Mouse (Mus musculus) heart, embryonic 14.5 days (tissue): ENCODE measurements around the gene Myo1b. TPM values are rescaled to one million over a fixed set of nuclear protein-coding genes. Genes with fewer than 3 reads are reported as not detected.

ENCODE experiments used
- ATAC-seq: fragments of 200-750 bp; cut with Nextera tagmentation; 2 replicates; pipeline ENCODE4 v1.8.0; 2017; ENCODE audit warnings: low read depth, moderate TSS enrichment; ENCODE audit not compliant: insufficient number of reproducible peaks, insufficient read depth, low FRiP score
- H3K27ac ChIP-seq, 2 experiments: fragments of 200-500 bp in 1 of 2; fragments of 300-500 bp in 1 of 2; sonication (generic) in 1 of 2; replicated peaks in 1 of 2; 2 replicates each; pipeline ENCODE4 v1.5.1; 2012 to 2014; ENCODE audit warnings: low read depth in 2 of 2, low read length in 2 of 2, control low read depth in 1 of 2, mild to moderate bottlenecking in 1 of 2, mixed read lengths in 1 of 2; ENCODE audit not compliant: control insufficient read depth in 1 of 2, insufficient read depth in 1 of 2
- H3K27me3 ChIP-seq: fragments of 300-500 bp; sonication (generic); 2 replicates; pipeline ENCODE4 v1.6.1; 2014; ENCODE audit warnings: mild to moderate bottlenecking, low read length, control low read depth; ENCODE audit not compliant: control insufficient read depth, insufficient read depth
- H3K36me3 ChIP-seq: fragments of 300-500 bp; sonication (generic); 2 replicates; pipeline ENCODE4 v1.6.1; 2014; ENCODE audit warnings: mild to moderate bottlenecking, control low read depth, low read length, mixed read lengths; ENCODE audit not compliant: control insufficient read depth, insufficient read depth
- H3K4me1 ChIP-seq, 2 experiments: fragments of 200-500 bp in 1 of 2; fragments of 300-500 bp in 1 of 2; sonication (generic) in 1 of 2; 2 replicates each; pipeline ENCODE4 v1.6.1; 2012 to 2014; ENCODE audit warnings: low read length in 2 of 2, control low read depth in 1 of 2, mixed read lengths in 1 of 2; ENCODE audit not compliant: control insufficient read depth in 2 of 2, insufficient read depth in 2 of 2
- H3K4me2 ChIP-seq: fragments of 300-500 bp; sonication (generic); 2 replicates; pipeline ENCODE4 v1.6.1; 2014; ENCODE audit warnings: mild to moderate bottlenecking, low read length
- H3K4me3 ChIP-seq, 2 experiments: fragments of 200-500 bp in 1 of 2; fragments of 300-500 bp in 1 of 2; sonication (generic) in 1 of 2; 2 replicates each; pipeline ENCODE4 v1.5.1; 2012 to 2014; ENCODE audit warnings: low read length in 2 of 2, mild to moderate bottlenecking in 2 of 2, control low read depth in 1 of 2, low read depth in 1 of 2, moderate library complexity in 1 of 2; ENCODE audit not compliant: control insufficient read depth in 1 of 2, insufficient read depth in 1 of 2
- H3K9ac ChIP-seq: fragments of 300-500 bp; sonication (generic); 2 replicates; pipeline ENCODE4 v1.6.1; 2014; ENCODE audit warnings: mild to moderate bottlenecking, low read length
- H3K9me3 ChIP-seq: fragments of 300-500 bp; sonication (generic); 2 replicates; pipeline ENCODE4 v1.6.1; 2016; ENCODE audit warnings: low read length, control low read depth; ENCODE audit not compliant: control insufficient read depth
- WGBS: fragments of 180-500 bp; shearing (Covaris S2); extraction: QIAGEN DNeasy Blood & Tissue Kit; methylation state at CpG from one replicate; pipeline ENCODE4 v1.1.7; 2014; 5-methylcytosine and 5-hydroxymethylcytosine counted together
- polyA plus RNA-seq: library from polyadenylated mRNA; unstranded; fragments of >200 nt; fragmentation: Nextera tagmentation; extraction: Ambion mirVana; gene quantifications from 2 replicates; pipeline ENCODE4 v1.2.1, GENCODE M21; 2014

The Myo1b gene
- polyA plus RNA-seq, 1 experiment from 2014 or later = 39.5 TPM

DNA sequence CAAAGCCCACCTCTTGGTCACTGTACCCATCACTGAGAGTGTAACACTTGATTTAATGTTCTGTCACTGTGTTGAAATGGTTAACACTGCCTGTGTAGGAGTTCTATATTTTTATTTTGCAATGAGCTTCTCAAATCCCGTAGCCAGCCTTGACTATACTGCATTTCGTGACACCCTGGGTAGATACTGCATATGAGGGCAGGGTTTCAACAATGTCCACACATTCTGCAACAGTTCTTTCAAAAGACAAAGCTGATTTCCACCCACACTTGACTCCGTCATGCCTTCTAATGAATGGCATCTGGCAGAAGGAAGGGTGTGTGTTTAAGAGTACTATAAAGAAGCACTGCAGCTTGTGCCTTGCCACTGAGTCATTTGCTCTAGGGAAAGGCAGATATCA is 17.0 kb upstream of the Myo1b start:
- H3K9me3 ChIP-seq = no peaks in the 10 kb centered on the region
- H3K9ac ChIP-seq = no peak overlapping the region
- H3K4me2 ChIP-seq = no peak overlapping the region
- no peak overlapping the region for H3K4me3 ChIP-seq
- no peak overlapping the region for H3K27ac ChIP-seq
- 53% methylated on average over 3 of the region's 3 CpGs for WGBS
- H3K27me3 ChIP-seq = no peaks in the 10 kb centered on the region
- peaks cover 5 to 11% of the 10 kb centered on the region in 2 experiments for H3K4me1 ChIP-seq
- no peak for ATAC-seq
- no peaks in the 10 kb centered on the region for H3K36me3 ChIP-seq

DNA sequence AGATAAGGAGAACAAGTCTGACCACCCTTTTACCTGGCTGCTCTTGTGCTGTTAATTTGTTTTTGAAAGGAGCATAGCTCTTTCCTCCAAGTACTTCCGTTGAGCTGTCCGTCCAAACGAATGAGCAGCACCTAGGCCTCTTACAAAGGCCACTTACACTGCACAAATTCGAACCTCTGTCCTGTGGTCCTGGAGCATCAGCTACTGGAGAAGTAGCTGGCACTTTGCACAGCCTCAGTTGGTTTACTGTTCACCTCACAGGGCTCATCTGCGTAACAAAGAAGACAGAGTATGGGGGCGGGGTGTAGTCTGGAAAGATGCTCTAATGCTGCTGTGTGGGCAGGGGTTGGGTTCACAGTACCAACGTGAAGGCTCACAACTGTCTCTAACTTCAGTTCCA is 15.7 kb upstream of the Myo1b start:
- no peaks in the 10 kb centered on the region for H3K36me3 ChIP-seq
- H3K4me1 ChIP-seq = peaks cover 5 to 11% of the 10 kb centered on the region in 2 experiments
- H3K4me3 ChIP-seq = no peak overlapping the region
- 72% methylated on average over 7 of the region's 7 CpGs for WGBS
- no peaks in the 10 kb centered on the region for H3K9me3 ChIP-seq
- no peaks in the 10 kb centered on the region for H3K27me3 ChIP-seq
- no peak overlapping the region for H3K9ac ChIP-seq
- H3K4me2 ChIP-seq = no peak overlapping the region
- no peak for ATAC-seq
- H3K27ac ChIP-seq = no peak overlapping the region

DNA sequence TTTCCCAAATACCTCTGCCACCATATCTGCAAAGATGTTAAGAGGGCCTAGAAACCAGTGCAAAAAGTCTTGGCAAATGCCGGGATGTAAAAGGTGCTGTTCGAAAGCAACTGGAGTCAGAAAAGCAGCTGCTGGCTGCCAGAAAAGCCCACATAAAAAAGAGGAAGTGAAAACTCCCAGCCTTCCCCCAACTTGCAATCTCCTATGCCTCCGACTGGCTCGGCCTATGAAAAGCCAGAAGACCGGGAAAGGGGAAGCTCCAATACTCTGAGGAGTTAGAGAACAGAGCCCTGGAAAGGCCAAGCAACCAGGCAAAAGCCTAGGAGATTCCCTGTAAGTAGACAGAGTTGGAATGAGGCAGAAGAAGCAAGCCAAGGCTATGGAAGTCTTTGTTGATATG is 14.7 kb upstream of the Myo1b start:
- no peak for ATAC-seq

DNA sequence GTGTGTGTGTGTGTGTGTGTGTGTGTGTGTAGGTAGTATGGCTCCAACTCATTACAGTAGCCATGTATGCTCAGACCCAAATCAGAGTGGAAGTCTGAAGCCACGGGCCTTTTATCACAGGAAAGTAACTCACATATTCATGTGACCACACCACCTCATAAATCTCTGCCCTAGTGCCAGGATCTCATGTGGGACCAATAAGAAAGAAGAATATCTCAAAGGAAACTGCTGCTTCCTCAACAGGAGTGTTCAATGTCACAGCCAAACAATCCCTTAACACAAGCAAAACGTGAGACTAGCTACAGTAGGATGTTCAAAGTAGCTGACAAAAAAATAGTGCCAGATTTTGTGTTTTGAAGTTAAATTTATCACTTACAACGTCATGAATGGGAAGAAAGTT is 13.7 kb upstream of the Myo1b start:
- Histone ChIP-seq H3K4me3 (no peak overlapping the region), H3K4me1 (peaks cover 5 to 7% of the 10 kb centered on the region in 2 experiments), H3K9me3 (no peaks in the 10 kb centered on the region), H3K4me2 (no peak overlapping the region), H3K36me3 (no peaks in the 10 kb centered on the region), H3K27ac (no peak overlapping the region), H3K27me3 (no peaks in the 10 kb centered on the region), H3K9ac (no peak overlapping the region)
- no peak for ATAC-seq
- 41% methylated on average over 3 of the region's 3 CpGs for WGBS

More for the DNA sequence above, 14.7 kb upstream of the Myo1b start:
- Histone ChIP-seq H3K9me3 (no peaks in the 10 kb centered on the region), H3K36me3 (no peaks in the 10 kb centered on the region), H3K4me3 (no peak overlapping the region), H3K27me3 (no peaks in the 10 kb centered on the region), H3K27ac (no peak overlapping the region), H3K4me1 (peaks cover 5 to 11% of the 10 kb centered on the region in 2 experiments), H3K9ac (no peak overlapping the region), H3K4me2 (no peak overlapping the region)
- WGBS = 45% methylated on average over 5 of the region's 5 CpGs

DNA sequence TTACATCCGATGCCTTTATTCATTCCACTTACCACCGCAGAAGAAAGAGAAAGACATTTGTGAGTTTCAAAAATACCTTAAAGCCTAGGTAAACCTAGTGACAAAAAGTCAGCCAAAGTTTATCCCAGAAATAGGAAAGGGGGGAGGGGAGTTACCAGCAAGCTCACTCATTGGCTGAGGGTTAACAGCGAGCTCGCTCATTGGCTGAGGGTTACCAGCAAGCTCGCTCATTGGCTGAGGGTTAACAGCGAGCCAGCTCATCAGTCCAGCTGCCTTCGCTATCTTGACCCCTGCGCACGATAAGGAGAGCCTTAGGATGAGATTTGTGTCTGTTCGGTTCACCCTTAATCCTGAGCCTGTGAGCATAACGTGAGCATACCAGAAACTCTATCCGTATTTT is 6.9 kb upstream of the Myo1b start:
- Histone ChIP-seq H3K27ac (no peak overlapping the region), H3K27me3 (no peaks in the 10 kb centered on the region), H3K9me3 (no peaks in the 10 kb centered on the region), H3K4me2 (peak overlapping the region; percentile 45), H3K9ac (no peak overlapping the region), H3K4me3 (no peak overlapping the region), H3K36me3 (no peaks in the 10 kb centered on the region), H3K4me1 (peaks cover 2 to 6% of the 10 kb centered on the region in 2 experiments; a peak in 2 of 4 replicates)
- ATAC-seq = peak; percentile 56; the same call in 1 of the 2 replicates
- WGBS = 12% methylated on average over 12 of the region's 12 CpGs

DNA sequence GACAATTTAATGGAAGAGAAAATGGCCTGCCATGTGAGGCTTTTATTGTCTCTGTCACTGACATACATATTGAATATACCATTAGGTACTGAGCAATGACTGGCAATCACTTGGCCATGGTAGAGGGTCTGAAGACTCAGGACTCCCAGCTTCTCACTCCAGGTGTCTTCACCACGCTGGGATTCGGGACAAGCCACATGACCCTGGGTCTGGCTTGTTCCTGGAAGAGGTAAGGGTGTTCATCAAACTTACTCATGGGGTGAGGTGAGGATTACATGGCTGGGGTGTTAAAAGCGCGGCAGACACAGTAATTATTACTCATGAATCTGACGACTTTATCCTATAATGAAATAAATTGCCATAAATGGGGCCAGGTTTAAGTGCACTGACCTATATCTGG is 405 bp upstream of the Myo1b start:
- peaks cover 9 to 23% of the 10 kb centered on the region in 2 experiments for H3K4me1 ChIP-seq
- peaks cover 3% of the 10 kb centered on the region; the same call in 1 of the 2 replicates for H3K27me3 ChIP-seq
- H3K4me3 ChIP-seq = peak overlapping the region; percentile 56 to 87
- no peak for ATAC-seq
- 57% methylated on average over 5 of the region's 5 CpGs for WGBS
- no peaks in the 10 kb centered on the region for H3K36me3 ChIP-seq
- H3K4me2 ChIP-seq = peak overlapping the region; percentile 87
- no peaks in the 10 kb centered on the region for H3K9me3 ChIP-seq
- peak overlapping the region; percentile 95; the same call in 1 of the 2 replicates for H3K9ac ChIP-seq
- H3K27ac ChIP-seq = no peak overlapping the region

DNA sequence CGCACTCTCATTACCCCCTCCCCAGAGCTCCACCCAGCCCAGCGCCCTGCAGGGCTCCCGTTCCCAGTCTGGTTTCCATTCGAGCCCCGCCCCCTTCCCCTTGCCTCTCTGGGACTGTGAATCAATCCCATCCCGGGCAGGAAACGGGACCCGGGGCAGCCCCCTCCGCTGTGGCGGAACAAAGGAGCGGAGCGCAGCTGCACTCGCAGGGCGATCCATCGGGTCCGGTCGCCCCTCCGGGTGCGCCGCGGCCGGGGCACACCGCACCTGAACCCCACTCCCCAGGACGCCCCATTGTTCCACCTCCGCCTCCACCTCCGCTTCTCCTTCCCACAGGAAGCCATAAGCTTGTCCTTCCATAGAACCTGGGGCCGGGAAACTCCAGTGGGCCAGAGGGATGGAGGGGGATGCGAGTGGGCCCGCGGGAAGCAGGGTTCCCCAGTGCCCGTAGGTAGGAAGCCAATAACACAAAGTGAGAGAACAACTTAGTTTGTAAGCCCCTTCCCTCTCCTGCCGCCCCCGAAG is 758 bp downstream of the Myo1b start:
- Histone ChIP-seq H3K27ac (peak overlapping the region; percentile 75 to 88), H3K9me3 (no peaks in the 10 kb centered on the region), H3K4me3 (peak overlapping the region; percentile 56 to 87), H3K9ac (peak overlapping the region; percentile 95), H3K36me3 (no peaks in the 10 kb centered on the region), H3K4me1 (peaks cover 9 to 23% of the 10 kb centered on the region in 2 experiments), H3K27me3 (peaks cover 3% of the 10 kb centered on the region; the same call in 1 of the 2 replicates), H3K4me2 (peak overlapping the region; percentile 87)
- peak; percentile 69 for ATAC-seq
- WGBS = under 1% methylated on average over 33 of the region's 33 CpGs

DNA sequence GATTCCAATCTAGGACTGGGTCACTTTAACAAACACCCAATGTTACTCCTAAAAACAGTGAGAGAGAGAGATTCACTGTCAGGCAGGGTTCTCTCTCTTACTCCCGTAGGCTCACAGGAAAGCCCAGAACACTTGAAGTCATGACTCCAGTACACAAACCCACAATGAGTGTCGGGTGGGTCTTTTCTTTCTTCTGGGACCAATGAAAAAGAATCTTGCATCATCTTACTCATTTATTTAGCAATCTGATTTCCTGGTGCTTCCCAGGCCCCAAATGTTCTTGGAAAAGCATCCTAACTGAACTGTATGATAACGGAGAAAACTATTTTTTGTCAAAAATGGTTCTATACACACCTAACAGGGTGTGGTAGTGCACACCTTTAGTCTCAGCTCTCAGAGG is 1.8 kb downstream of the Myo1b start:
- peak overlapping the region; percentile 87 for H3K4me2 ChIP-seq
- ATAC-seq = no peak
- peaks cover 3% of the 10 kb centered on the region; the same call in 1 of the 2 replicates for H3K27me3 ChIP-seq
- peaks cover 11 to 28% of the 10 kb centered on the region in 2 experiments for H3K4me1 ChIP-seq
- H3K27ac ChIP-seq = no peak overlapping the region
- H3K9me3 ChIP-seq = no peaks in the 10 kb centered on the region
- 71% methylated on average over 3 of the region's 3 CpGs for WGBS
- no peak overlapping the region for H3K9ac ChIP-seq
- H3K4me3 ChIP-seq = peak overlapping the region in 1 of 2 experiments; percentile 87; a peak in 1 of 4 replicates
- no peaks in the 10 kb centered on the region for H3K36me3 ChIP-seq
